Mouse (Mus musculus) hindbrain, embryonic 13.5 days (tissue): ENCODE data around the gene Sipa1l1. TPM values are rescaled to one million over a fixed set of nuclear protein-coding genes. Genes with fewer than 3 reads are reported as not detected.

Source experiments
- ATAC-seq: fragments of 200-750 bp; cut with Nextera tagmentation; 2 replicates; pipeline ENCODE4 v1.8.0; 2017; ENCODE audit warnings: moderate TSS enrichment; ENCODE audit not compliant: low FRiP score
- H3K27ac ChIP-seq: fragments of 300-500 bp; sonication (generic); 2 replicates; pipeline ENCODE4 v1.5.1; 2015; ENCODE audit warnings: inconsistent platforms, mild to moderate bottlenecking, moderate library complexity
- H3K27me3 ChIP-seq: fragments of 300-500 bp; sonication (generic); 2 replicates; pipeline ENCODE4 v1.6.1; 2015; ENCODE audit warnings: mild to moderate bottlenecking, inconsistent platforms
- H3K36me3 ChIP-seq: fragments of 300-500 bp; sonication (generic); 2 replicates; pipeline ENCODE4 v1.6.1; 2015; ENCODE audit warnings: mild to moderate bottlenecking, inconsistent platforms
- H3K4me1 ChIP-seq: fragments of 300-500 bp; sonication (generic); replicated peaks from 2 replicates; pipeline ENCODE4 v1.6.1; 2015; ENCODE audit warnings: inconsistent platforms
- H3K4me2 ChIP-seq: fragments of 300-500 bp; sonication (generic); 2 replicates; pipeline ENCODE4 v1.6.1; 2015; ENCODE audit warnings: inconsistent platforms, mild to moderate bottlenecking, moderate library complexity
- H3K4me3 ChIP-seq: fragments of 300-500 bp; sonication (generic); 2 replicates; pipeline ENCODE4 v1.5.1; 2015; ENCODE audit warnings: mild to moderate bottlenecking, inconsistent platforms
- H3K9ac ChIP-seq: fragments of 300-500 bp; sonication (generic); 2 replicates; pipeline ENCODE4 v1.6.1; 2015; ENCODE audit warnings: mild to moderate bottlenecking, inconsistent platforms
- H3K9me3 ChIP-seq: fragments of 300-500 bp; sonication (generic); 2 replicates; pipeline ENCODE4 v1.6.1; 2016; ENCODE audit warnings: inconsistent platforms
- WGBS: fragments of 180-500 bp; shearing (Covaris S2); methylation state at CpG from one replicate; pipeline ENCODE4 v1.1.7; 2015; 5-methylcytosine and 5-hydroxymethylcytosine counted together
- polyA plus RNA-seq: library from polyadenylated mRNA; unstranded; fragments of >200 nt; fragmentation: Nextera tagmentation; extraction: Ambion mirVana; gene quantifications from 2 replicates; pipeline ENCODE4 v1.2.1, GENCODE M21; 2015

Sipa1l1 gene
- polyA plus RNA-seq, 1 experiment from 2014 or later, result 13.6 TPM

DNA sequence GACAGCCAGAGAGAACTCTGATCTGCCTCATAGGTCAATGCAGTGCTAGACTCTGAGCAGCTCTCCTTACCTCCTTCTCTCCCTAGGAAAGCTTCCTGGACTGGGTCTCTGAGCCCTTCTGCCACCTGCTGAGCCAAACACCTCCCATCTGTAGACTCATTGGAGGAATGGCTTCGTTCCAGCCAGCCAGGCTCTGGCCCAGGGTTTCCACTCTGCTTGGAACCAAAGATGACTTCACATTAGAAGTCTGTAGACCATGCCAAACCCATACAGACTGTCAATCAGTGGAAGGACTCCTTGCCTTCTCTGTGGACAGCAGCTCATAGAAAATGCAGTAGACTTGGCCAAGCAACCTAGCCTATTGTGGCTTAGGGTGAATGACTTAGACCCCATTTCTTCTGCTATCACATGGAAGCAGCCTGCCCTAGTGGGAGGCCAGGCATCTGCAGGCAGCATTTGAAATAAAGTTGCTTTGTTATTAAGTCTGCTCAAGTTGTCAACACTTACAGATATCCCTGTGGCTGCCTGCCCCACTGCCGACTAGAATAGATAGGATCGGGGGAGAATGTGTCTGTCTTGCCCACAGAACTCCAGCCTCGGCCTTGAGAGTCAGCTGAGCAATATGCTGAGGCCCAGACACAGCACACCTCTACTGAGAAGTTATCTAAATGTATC lies 246.7 kb downstream of the Sipa1l1 start:
- H3K36me3 ChIP-seq, result peaks cover 8% of the 10 kb centered on the region
- no peak overlapping the region for H3K4me3 ChIP-seq
- no peaks in the 10 kb centered on the region for H3K27me3 ChIP-seq
- 80% methylated on average over 4 of the region's 4 CpGs for WGBS
- H3K9me3 ChIP-seq, result no peaks in the 10 kb centered on the region
- ATAC-seq, result peak; percentile 54; the same call in 1 of the 2 replicates
- no peak overlapping the region for H3K4me2 ChIP-seq
- H3K4me1 ChIP-seq, result 0 out of 2 replicates have a peak, but pooled peaks cover 3% of the 10 kb centered on the region
- no peak overlapping the region for H3K27ac ChIP-seq
- H3K9ac ChIP-seq, result no peak overlapping the region

DNA sequence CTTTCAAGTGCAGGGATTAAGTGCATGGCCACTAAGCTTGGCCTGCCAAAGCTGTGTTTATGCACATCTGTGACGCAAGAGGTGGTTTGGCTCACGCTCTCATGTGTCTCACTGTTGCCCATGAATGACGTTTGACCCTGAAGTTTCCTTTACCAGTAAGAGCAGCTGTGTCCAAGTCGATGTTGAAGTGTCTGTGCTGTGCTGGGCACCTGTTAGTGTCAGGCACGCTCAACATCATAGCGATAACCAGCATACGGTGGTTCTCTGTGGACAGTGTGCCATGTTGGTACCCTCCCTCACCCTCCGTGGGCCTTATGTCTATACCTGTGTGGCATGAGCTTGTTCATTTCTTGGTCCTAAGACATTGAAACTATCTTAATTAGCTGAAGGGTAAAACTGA lies 249.9 kb downstream of the Sipa1l1 start:
- Histone ChIP-seq H3K27me3 (no peaks in the 10 kb centered on the region), H3K4me3 (no peak overlapping the region), H3K4me2 (no peak overlapping the region), H3K9ac (no peak overlapping the region), H3K4me1 (no peaks in the 10 kb centered on the region), H3K27ac (no peak overlapping the region), H3K9me3 (no peaks in the 10 kb centered on the region), H3K36me3 (peaks cover 31% of the 10 kb centered on the region)
- ATAC-seq, result no peak
- WGBS, result 93% methylated on average over 8 of the region's 8 CpGs

DNA sequence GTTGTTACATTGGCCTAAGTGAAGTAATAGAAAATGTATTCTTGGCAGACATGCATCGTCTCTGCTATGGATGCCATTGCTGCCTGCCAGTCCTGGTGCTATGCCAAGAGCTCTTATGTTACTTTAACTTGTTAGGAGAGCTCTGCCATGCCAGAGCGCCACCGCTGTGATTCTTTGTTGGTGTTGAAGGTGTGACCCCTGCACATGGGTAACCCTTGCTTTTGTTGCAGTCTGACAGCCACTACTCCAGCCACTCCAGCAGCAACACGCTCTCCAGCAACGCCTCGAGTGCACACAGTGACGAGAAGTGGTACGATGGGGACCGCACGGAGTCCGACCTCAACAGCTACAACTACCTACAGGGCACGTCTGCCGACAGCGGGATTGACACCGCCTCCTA lies 255.7 kb downstream of the Sipa1l1 start:
- H3K9ac ChIP-seq, result no peak overlapping the region
- 95% methylated on average over 15 of the region's 15 CpGs for WGBS
- no peak for ATAC-seq
- peaks cover 35% of the 10 kb centered on the region for H3K36me3 ChIP-seq
- no peak overlapping the region for H3K27ac ChIP-seq
- no peak overlapping the region for H3K4me2 ChIP-seq
- H3K4me3 ChIP-seq, result no peak overlapping the region
- H3K9me3 ChIP-seq, result no peaks in the 10 kb centered on the region
- H3K4me1 ChIP-seq, result no peaks in the 10 kb centered on the region
- no peaks in the 10 kb centered on the region for H3K27me3 ChIP-seq

GRCm38 (mm10) chr12:82425853-82426252 lies 256.7 kb downstream of the Sipa1l1 start:
- H3K27ac ChIP-seq, result no peak overlapping the region
- H3K36me3 ChIP-seq, result peaks cover 35% of the 10 kb centered on the region
- H3K4me2 ChIP-seq, result no peak overlapping the region
- no peak for ATAC-seq
- 88% methylated on average over 11 of the region's 11 CpGs for WGBS
- no peaks in the 10 kb centered on the region for H3K9me3 ChIP-seq
- no peak overlapping the region for H3K4me3 ChIP-seq
- no peaks in the 10 kb centered on the region for H3K27me3 ChIP-seq
- H3K4me1 ChIP-seq, result no peaks in the 10 kb centered on the region
- H3K9ac ChIP-seq, result no peak overlapping the region

DNA sequence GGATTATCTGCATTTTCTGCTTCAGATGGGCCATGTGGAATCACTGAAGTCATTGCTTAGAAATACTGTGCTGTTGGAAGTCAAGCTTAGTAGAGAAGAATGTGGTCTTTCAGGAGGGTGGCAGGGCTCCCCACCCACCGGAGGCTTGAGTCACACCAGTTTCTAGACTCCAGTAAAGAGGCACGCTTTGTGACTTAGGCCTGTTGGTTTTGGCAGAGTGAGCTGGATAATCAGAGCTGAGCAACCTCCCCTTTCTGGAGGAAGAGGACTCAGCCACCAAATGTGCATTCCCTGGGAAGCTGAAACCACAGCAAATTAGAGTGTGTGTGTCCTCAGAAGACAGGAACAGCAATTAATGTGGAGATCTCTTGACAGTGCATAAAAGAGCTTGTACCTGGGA lies 258.3 kb downstream of the Sipa1l1 start:
- 92% methylated on average over 2 of the region's 2 CpGs for WGBS
- no peaks in the 10 kb centered on the region for H3K4me1 ChIP-seq
- no peak for ATAC-seq

DNA sequence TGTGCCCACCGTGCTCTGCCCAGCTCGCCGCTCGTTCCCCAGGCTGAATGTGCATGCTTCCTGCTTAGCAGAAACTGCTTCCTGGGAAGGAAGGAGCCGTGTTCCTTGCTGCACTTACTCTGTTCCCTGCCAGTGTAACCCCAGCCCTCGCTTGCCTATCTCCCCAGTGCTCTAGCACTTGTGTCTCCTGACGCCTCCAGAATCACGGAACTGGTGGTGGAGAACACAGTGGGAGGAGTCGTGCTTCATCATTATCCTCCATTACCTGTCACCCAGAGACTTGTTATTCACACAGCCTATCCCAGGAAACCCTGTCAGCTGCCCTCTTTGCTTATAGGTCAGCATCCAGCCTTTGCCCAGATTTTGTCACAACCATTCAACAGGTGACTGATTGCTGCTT lies 259.3 kb downstream of the Sipa1l1 start:
- Histone ChIP-seq H3K4me2 (no peak overlapping the region), H3K9me3 (no peaks in the 10 kb centered on the region), H3K27ac (no peak overlapping the region), H3K4me1 (no peaks in the 10 kb centered on the region), H3K27me3 (no peaks in the 10 kb centered on the region), H3K9ac (no peak overlapping the region), H3K36me3 (peaks cover 18% of the 10 kb centered on the region), H3K4me3 (no peak overlapping the region)
- 87% methylated on average over 9 of the region's 9 CpGs for WGBS
- ATAC-seq, result no peak

More for the DNA sequence above, 258.3 kb downstream of the Sipa1l1 start:
- no peak overlapping the region for H3K9ac ChIP-seq
- H3K4me3 ChIP-seq, result no peak overlapping the region
- H3K4me2 ChIP-seq, result no peak overlapping the region
- no peak overlapping the region for H3K27ac ChIP-seq
- H3K27me3 ChIP-seq, result no peaks in the 10 kb centered on the region
- H3K36me3 ChIP-seq, result peaks cover 27% of the 10 kb centered on the region
- no peaks in the 10 kb centered on the region for H3K9me3 ChIP-seq

DNA sequence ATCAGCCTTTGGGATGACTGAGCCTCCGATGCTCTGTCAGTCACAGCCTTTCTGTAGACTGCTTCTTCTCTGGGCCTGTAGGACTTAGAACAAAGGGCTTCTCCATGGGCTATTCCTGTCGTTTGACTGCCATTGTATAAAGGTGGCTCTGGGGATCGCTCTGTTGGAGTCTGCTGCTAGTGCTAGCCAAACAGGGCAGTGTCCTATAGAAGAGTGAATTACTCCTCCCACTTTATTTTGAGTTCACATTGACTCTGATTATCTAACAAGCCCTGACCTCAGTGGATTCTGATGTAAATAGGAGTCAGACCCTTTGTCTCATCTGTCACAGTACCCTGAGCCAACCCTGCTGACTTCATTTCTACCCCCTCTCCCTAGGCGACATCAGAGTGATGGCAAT lies 264.2 kb downstream of the Sipa1l1 start:
- Histone ChIP-seq H3K4me1 (peaks cover 5% of the 10 kb centered on the region; the same call in 1 of the 2 replicates), H3K9me3 (no peaks in the 10 kb centered on the region), H3K4me3 (no peak overlapping the region), H3K27ac (no peak overlapping the region), H3K9ac (no peak overlapping the region), H3K36me3 (peaks cover 13% of the 10 kb centered on the region; the same call in 1 of the 2 replicates), H3K4me2 (no peak overlapping the region), H3K27me3 (0 out of 2 replicates have a peak, but pooled peaks cover 4% of the 10 kb centered on the region)
- ATAC-seq, result no peak
- WGBS, result 23% methylated on average over 4 of the region's 4 CpGs

DNA sequence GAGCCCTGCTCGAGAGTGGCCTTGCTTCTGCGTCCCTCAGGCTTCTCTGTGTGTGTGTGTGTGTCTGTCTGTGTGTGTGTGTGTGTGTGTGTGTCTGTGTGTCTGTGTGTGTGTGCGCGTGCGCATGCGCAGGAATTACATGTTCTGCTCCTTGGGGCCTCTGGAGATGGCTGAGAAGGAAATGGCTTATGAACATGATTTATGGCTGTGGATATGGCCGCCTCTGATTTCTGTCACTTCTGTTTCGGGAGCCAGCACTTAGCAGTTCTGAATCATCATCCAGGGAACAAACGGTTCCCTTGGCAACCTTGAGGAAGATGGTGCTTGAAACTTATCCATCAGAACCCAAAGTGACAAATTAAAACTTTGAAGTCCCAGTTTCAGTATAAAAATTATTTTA lies 265.5 kb downstream of the Sipa1l1 start:
- Histone ChIP-seq H3K9ac (no peak overlapping the region), H3K4me2 (no peak overlapping the region), H3K27ac (no peak overlapping the region), H3K36me3 (peaks cover 26% of the 10 kb centered on the region), H3K4me1 (peaks cover 5% of the 10 kb centered on the region; the same call in 1 of the 2 replicates), H3K27me3 (0 out of 2 replicates have a peak, but pooled peaks cover 4% of the 10 kb centered on the region), H3K9me3 (no peaks in the 10 kb centered on the region), H3K4me3 (no peak overlapping the region)
- WGBS, result 91% methylated on average over 9 of the region's 9 CpGs
- no peak for ATAC-seq

- no peak overlapping the region for H3K4me2 ChIP-seq
- H3K27ac ChIP-seq, result no peak overlapping the region
- no peak overlapping the region for H3K4me3 ChIP-seq
- WGBS, result 85% methylated on average over 3 of the region's 3 CpGs
- no peaks in the 10 kb centered on the region for H3K9me3 ChIP-seq
- H3K4me1 ChIP-seq, result no peaks in the 10 kb centered on the region
- H3K9ac ChIP-seq, result no peak overlapping the region
- peaks cover 49% of the 10 kb centered on the region for H3K36me3 ChIP-seq
- no peak for ATAC-seq
- H3K27me3 ChIP-seq, result no peaks in the 10 kb centered on the region
Measured at GRCm38 (mm10) chr12:82441479-82441878, 272.4 kb downstream of the Sipa1l1 start.

- WGBS, result 93% methylated on average over 8 of the region's 8 CpGs
- Histone ChIP-seq H3K9me3 (no peaks in the 10 kb centered on the region), H3K27me3 (no peaks in the 10 kb centered on the region), H3K4me2 (no peak overlapping the region), H3K4me3 (no peak overlapping the region), H3K9ac (no peak overlapping the region), H3K27ac (no peak overlapping the region), H3K36me3 (peaks cover 28% of the 10 kb centered on the region), H3K4me1 (no peaks in the 10 kb centered on the region)
- ATAC-seq, result no peak
Measured at GRCm38 (mm10) chr12:82446609-82447024, 277.5 kb downstream of the Sipa1l1 start.

DNA sequence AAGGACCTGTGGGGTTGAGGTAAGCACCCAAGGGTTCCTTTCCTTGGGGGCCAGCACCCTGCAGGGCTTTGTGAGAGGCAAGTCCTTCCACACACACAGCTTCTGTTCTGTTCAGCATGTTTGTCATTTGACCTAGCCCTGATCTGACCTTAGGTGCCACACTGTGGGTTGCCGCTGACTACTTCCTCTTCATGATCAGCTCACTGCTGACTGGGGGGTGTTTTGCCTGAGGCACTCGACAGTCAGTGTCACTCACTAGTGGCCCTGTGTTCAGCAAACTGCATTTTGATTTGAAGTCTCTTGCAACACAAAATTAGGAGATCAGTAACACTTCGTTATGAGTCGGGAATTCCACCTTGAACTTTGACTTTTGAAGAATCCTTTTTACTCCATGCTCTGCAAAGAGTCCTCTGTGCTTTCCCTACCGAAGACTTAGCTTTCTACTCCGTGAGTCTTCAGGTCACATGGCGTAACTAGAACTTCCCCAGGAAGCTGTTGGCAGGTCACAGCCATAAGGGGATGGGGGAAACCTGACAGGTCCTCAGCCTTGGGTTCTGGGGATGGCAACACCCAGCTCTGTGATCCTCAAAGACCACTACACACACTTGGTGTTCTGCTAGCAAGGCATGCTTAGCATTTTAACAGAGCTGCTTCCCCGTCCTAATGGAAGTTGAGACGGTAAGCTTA lies 279.2 kb downstream of the Sipa1l1 start:
- whole genome bisulfite sequencing, result 86% methylated on average over 9 of the region's 9 CpGs
- no peak overlapping the region for H3K27ac ChIP-seq
- H3K4me3 ChIP-seq, result no peak overlapping the region
- peaks cover 21% of the 10 kb centered on the region for H3K36me3 ChIP-seq
- H3K9ac ChIP-seq, result no peak overlapping the region
- H3K27me3 ChIP-seq, result no peaks in the 10 kb centered on the region
- no peaks in the 10 kb centered on the region for H3K4me1 ChIP-seq
- no peak overlapping the region for H3K4me2 ChIP-seq
- no peaks in the 10 kb centered on the region for H3K9me3 ChIP-seq
- ATAC-seq, result no peak

GRCm38 (mm10) chr12:82452428-82452827 lies 283.3 kb downstream of the Sipa1l1 start:
- ATAC-seq, result no peak
- Histone ChIP-seq H3K27ac (no peak overlapping the region), H3K27me3 (no peaks in the 10 kb centered on the region), H3K4me1 (no peaks in the 10 kb centered on the region), H3K36me3 (peaks cover 7% of the 10 kb centered on the region), H3K4me3 (no peak overlapping the region), H3K9me3 (no peaks in the 10 kb centered on the region), H3K9ac (no peak overlapping the region), H3K4me2 (no peak overlapping the region)
- 88% methylated on average over 2 of the region's 2 CpGs for WGBS

GRCm38 (mm10) chr12:82454415-82454814 lies 285.3 kb downstream of the Sipa1l1 start:
- Histone ChIP-seq H3K36me3 (no peaks in the 10 kb centered on the region), H3K4me2 (no peak overlapping the region), H3K27ac (no peak overlapping the region), H3K9me3 (no peaks in the 10 kb centered on the region), H3K9ac (no peak overlapping the region), H3K4me1 (no peaks in the 10 kb centered on the region), H3K4me3 (no peak overlapping the region), H3K27me3 (no peaks in the 10 kb centered on the region)
- 83% methylated on average over 6 of the region's 6 CpGs for WGBS
- ATAC-seq, result no peak
